Mouse (Mus musculus) forebrain, embryonic 14.5 days (tissue): ENCODE data around the gene Nr0b2. TPM values are rescaled to one million over a fixed set of nuclear protein-coding genes. Genes with fewer than 3 reads are reported as not detected.
"Not testable (repeated sequence)": the region's sequence is repeated elsewhere in the genome, so short reads cannot be mapped to it uniquely, and the experiment has no call there.

Source experiments
- ATAC-seq: fragments of 200-750 bp; cut with Nextera tagmentation; 2 replicates; pipeline ENCODE4 v1.8.0; 2017; ENCODE audit warnings: mild to moderate bottlenecking, moderate library complexity
- DNase-seq: peaks from one replicate; pipeline ENCODE4 v3.0.0-alpha.2; 2015; ENCODE audit warnings: low spot score
- H3K27ac ChIP-seq: fragments of 300-500 bp; sonication (generic); 2 replicates; pipeline ENCODE4 v1.5.1; 2014; ENCODE audit warnings: low read depth, mild to moderate bottlenecking, control low read depth, low read length, moderate library complexity
- H3K27me3 ChIP-seq: fragments of 300-500 bp; sonication (generic); replicated peaks from 2 replicates; pipeline ENCODE4 v1.6.1; 2014; ENCODE audit warnings: low read length, control low read depth, mixed read lengths; ENCODE audit not compliant: control insufficient read depth, insufficient read depth
- H3K36me3 ChIP-seq: fragments of 300-500 bp; sonication (generic); 2 replicates; pipeline ENCODE4 v1.6.1; 2014; ENCODE audit warnings: low read length, control low read depth; ENCODE audit not compliant: control insufficient read depth, insufficient read depth
- H3K4me1 ChIP-seq: fragments of 300-500 bp; sonication (generic); 2 replicates; pipeline ENCODE4 v1.6.1; 2014; ENCODE audit warnings: antibody characterized with exemption, low read length, control low read depth; ENCODE audit not compliant: control insufficient read depth, insufficient read depth
- H3K4me2 ChIP-seq: fragments of 300-500 bp; sonication (generic); 2 replicates; pipeline ENCODE4 v1.6.1; 2014; ENCODE audit warnings: mild to moderate bottlenecking, control low read depth, low read length
- H3K4me3 ChIP-seq: fragments of 300-500 bp; sonication (generic); 2 replicates; pipeline ENCODE4 v1.5.1; 2014; ENCODE audit warnings: low read depth, low read length, control low read depth
- H3K9ac ChIP-seq: fragments of 300-500 bp; sonication (generic); 2 replicates; pipeline ENCODE4 v1.6.1; 2014; ENCODE audit warnings: mild to moderate bottlenecking, low read length, control low read depth, moderate library complexity
- H3K9me3 ChIP-seq: fragments of 300-500 bp; sonication (generic); replicated peaks from 2 replicates; pipeline ENCODE4 v1.6.1; 2016; ENCODE audit warnings: low read length, control low read depth, mixed read lengths; ENCODE audit not compliant: control insufficient read depth
- WGBS: fragments of 180-500 bp; shearing (Covaris S2); extraction: QIAGEN DNeasy Blood & Tissue Kit; methylation state at CpG from one replicate; pipeline ENCODE4 v1.1.7; 2014; 5-methylcytosine and 5-hydroxymethylcytosine counted together
- polyA plus RNA-seq: library from polyadenylated mRNA; unstranded; fragments of >200 nt; fragmentation: Nextera tagmentation; extraction: Ambion mirVana; gene quantifications from 2 replicates; pipeline ENCODE4 v1.2.1, GENCODE M21; 2014

Gene Nr0b2
- polyA plus RNA-seq = not detected in 2 replicates

- Histone ChIP-seq H3K9ac (no peak within 1 kb of the TSS), H3K27ac (no peak within 1 kb of the TSS), H3K36me3 (no peaks in the 10 kb centered on the region), H3K4me2 (no peak within 1 kb of the TSS), H3K27me3 (no peaks in the 10 kb centered on the region), H3K9me3 (no peaks in the 10 kb centered on the region), H3K4me3 (no peak within 1 kb of the TSS), H3K4me1 (no peaks in the 10 kb centered on the region)
- DNase-seq (no peak), ATAC-seq (no peak)
- 72% methylated on average over 10 of the region's 10 CpGs for WGBS
Measured at GRCm38 (mm10) chr4:133552768-133553447, at the start of gene Nr0b2. TSS of gene Nr0b2 (plus strand) at chr4:133553376.

- no peak overlapping the region for H3K4me3 ChIP-seq
- no peak overlapping the region for H3K4me2 ChIP-seq
- H3K27me3 ChIP-seq = peaks cover 15% of the 10 kb centered on the region
- no peak for DNase-seq
- WGBS = 52% methylated on average over 5 of the region's 5 CpGs
- H3K4me1 ChIP-seq = no peaks in the 10 kb centered on the region
- H3K27ac ChIP-seq = no peak overlapping the region
- no peak overlapping the region for H3K9ac ChIP-seq
- H3K36me3 ChIP-seq = no peaks in the 10 kb centered on the region
- no peak for ATAC-seq
- no peaks in the 10 kb centered on the region for H3K9me3 ChIP-seq
Measured at GRCm38 (mm10) chr4:133504300-133504699, 48.9 kb upstream of the Nr0b2 start.

- Histone ChIP-seq H3K4me2 (no peak overlapping the region), H3K27ac (no peak overlapping the region), H3K4me3 (no peak overlapping the region), H3K9me3 (no peaks in the 10 kb centered on the region), H3K27me3 (peaks cover 11% of the 10 kb centered on the region), H3K4me1 (no peaks in the 10 kb centered on the region), H3K36me3 (no peaks in the 10 kb centered on the region), H3K9ac (no peak overlapping the region)
- no peak for DNase-seq
- WGBS = 61% methylated on average over 9 of the region's 9 CpGs
- no peak for ATAC-seq
Measured at GRCm38 (mm10) chr4:133504755-133505485, 48.3 kb upstream of the Nr0b2 start.

- ATAC-seq = no peak
- Histone ChIP-seq H3K27ac (no peak overlapping the region), H3K36me3 (no peaks in the 10 kb centered on the region), H3K4me3 (no peak overlapping the region), H3K4me1 (no peaks in the 10 kb centered on the region), H3K4me2 (no peak overlapping the region), H3K9ac (no peak overlapping the region), H3K9me3 (no peaks in the 10 kb centered on the region), H3K27me3 (peaks cover 2% of the 10 kb centered on the region; the same call in 1 of the 2 replicates)
- WGBS = 74% methylated on average over 5 of the region's 5 CpGs
- no peak for DNase-seq
Measured at GRCm38 (mm10) chr4:133506573-133506972, 46.6 kb upstream of the Nr0b2 start.

- Histone ChIP-seq H3K36me3 (no peaks in the 10 kb centered on the region), H3K9ac (no peak overlapping the region), H3K9me3 (no peaks in the 10 kb centered on the region), H3K27ac (peak overlapping the region; percentile 34; the same call in 1 of the 2 replicates), H3K27me3 (no peaks in the 10 kb centered on the region; the same call in 1 of the 2 replicates), H3K4me3 (no peak overlapping the region), H3K4me2 (no peak overlapping the region), H3K4me1 (no peaks in the 10 kb centered on the region)
- 55% methylated on average over 7 of the region's 7 CpGs for WGBS
- DNase-seq (peak; percentile 83), ATAC-seq (peak; percentile 81)
Measured at GRCm38 (mm10) chr4:133508990-133509389, 44.2 kb upstream of the Nr0b2 start.

- Histone ChIP-seq H3K4me3 (no peak overlapping the region), H3K9me3 (no peaks in the 10 kb centered on the region), H3K27me3 (no peaks in the 10 kb centered on the region; the same call in 1 of the 2 replicates), H3K9ac (no peak overlapping the region), H3K36me3 (no peaks in the 10 kb centered on the region), H3K27ac (no peak overlapping the region), H3K4me2 (no peak overlapping the region), H3K4me1 (no peaks in the 10 kb centered on the region)
- DNase-seq (no peak), ATAC-seq (no peak)
- WGBS = 76% methylated on average over 5 of the region's 5 CpGs
Measured at GRCm38 (mm10) chr4:133511050-133511449, 42.1 kb upstream of the Nr0b2 start.

GRCm38 (mm10) chr4:133512511-133512910 lies 40.7 kb upstream of the Nr0b2 start:
- H3K4me2 ChIP-seq, H3K4me3 ChIP-seq, H3K27me3 ChIP-seq, H3K27ac ChIP-seq, DNase-seq, H3K4me1 ChIP-seq, ATAC-seq, H3K36me3 ChIP-seq, H3K9me3 ChIP-seq, H3K9ac ChIP-seq: not testable (repeated sequence)
- WGBS = 70% methylated on average over 4 of the region's 5 CpGs

GRCm38 (mm10) chr4:133512972-133513371 lies 40.2 kb upstream of the Nr0b2 start:
- ATAC-seq = 0 out of 2 replicates have a peak, but pooled peaks have one; percentile 68
- Histone ChIP-seq H3K4me2 (no peak overlapping the region), H3K27ac (no peak overlapping the region), H3K4me1 (no peaks in the 10 kb centered on the region), H3K9ac (no peak overlapping the region), H3K36me3 (no peaks in the 10 kb centered on the region), H3K4me3 (no peak overlapping the region), H3K9me3 (no peaks in the 10 kb centered on the region), H3K27me3 (peaks cover 9% of the 10 kb centered on the region; the same call in 1 of the 2 replicates)
- peak; percentile 80 for DNase-seq
- 8% methylated on average over 8 of the region's 8 CpGs for WGBS
